In genomic region chr17:26816810-26817209, GRCm38 (mm10) we compare ENCODE assay signal across 25 mouse cellular contexts. TPM values are rescaled to one million over a fixed set of nuclear protein-coding genes. Genes with fewer than 3 reads are reported as not detected.
"Had no signal": no experiment of that assay in that cellular context is flagged by ENCODE, and none has a peak within 500 bp of the region (broad histone marks: within the 10 kb centered on the region; RNA-seq: fewer than 3 reads in every experiment).

No protein-coding gene starts in this region.

- H3K27ac ChIP-seq: kidney, embryonic 15.5 days; left cerebral cortex, adult 2 months; liver, embryonic 13.5 days; midbrain, embryonic 12.5 days; midbrain, embryonic 15.5 days; neural tube, embryonic 13.5 days had no signal

- H3K4me3 ChIP-seq: kidney, embryonic 15.5 days; left cerebral cortex, adult 2 months; liver, embryonic 13.5 days; midbrain, embryonic 12.5 days; midbrain, embryonic 15.5 days; neural tube, embryonic 13.5 days had no signal

- ATAC-seq: midbrain, embryonic 15.5 days had no signal

- DNase-seq: kidney, adult 8-10 months; kidney, postnatal 10 days; kidney, postnatal 36 days; layer of hippocampus, postnatal 36 days; liver, embryonic 13.5 days; lung, adult 2 months; lung, postnatal 14 days; lung, postnatal 4 days; retina, postnatal 1 day; right cerebral cortex, postnatal 25 days; thymus, postnatal 25 days had no signal

- H3K9me3 ChIP-seq: kidney, embryonic 15.5 days; liver, embryonic 13.5 days; midbrain, embryonic 12.5 days; midbrain, embryonic 15.5 days; neural tube, embryonic 13.5 days had no signal

- H3K36me3 ChIP-seq: kidney, embryonic 15.5 days; liver, embryonic 13.5 days; midbrain, embryonic 12.5 days; midbrain, embryonic 15.5 days; neural tube, embryonic 13.5 days had no signal

- H3K9ac ChIP-seq: kidney, embryonic 15.5 days; liver, embryonic 13.5 days; midbrain, embryonic 12.5 days; midbrain, embryonic 15.5 days; neural tube, embryonic 13.5 days had no signal

- H3K27me3 ChIP-seq: midbrain, embryonic 12.5 days had no signal

- H3K4me1 ChIP-seq: kidney, embryonic 15.5 days; liver, embryonic 13.5 days; midbrain, embryonic 12.5 days; midbrain, embryonic 15.5 days; neural tube, embryonic 13.5 days had no signal

- H3K4me2 ChIP-seq: kidney, embryonic 15.5 days; liver, embryonic 13.5 days; midbrain, embryonic 12.5 days; midbrain, embryonic 15.5 days; neural tube, embryonic 13.5 days had no signal

RNA-seq across cellular contexts. Expression of gene Nkx2-5, which starts 28.0 kb away (rescaled TPM):
- total RNA-seq: layer of hippocampus, postnatal 36 days; left cerebral cortex, adult 2 months; left cerebral cortex, postnatal 10 days; left cerebral cortex, postnatal 36 days; liver, adult 2 months; megakaryocyte, adult 5-6 weeks; neutrophil, adult 5-6 weeks had no signal
- polyA plus RNA-seq: kidney, embryonic 15.5 days; limb, embryonic 11.5 days; liver, adult 2 months; liver, embryonic 13.5 days; liver, embryonic 16.5 days; midbrain, embryonic 12.5 days; testis, adult 2 months; thymus, postnatal 0 days had no signal
